Mouse (Mus musculus) megakaryocyte progenitor cell, adult 5-6 weeks (primary cell): Measurements from ENCODE around the gene Tesc. TPM values are rescaled to one million over a fixed set of nuclear protein-coding genes. Genes with fewer than 3 reads are reported as not detected.

Source experiments
- ATAC-seq: replicated peaks from 2 replicates; pipeline ENCODE4 v1.8.0; 2016; ENCODE audit warnings: mild to moderate bottlenecking, moderate TSS enrichment, inconsistent platforms; ENCODE audit not compliant: poor library complexity
- total RNA-seq, 2 experiments: library from RNA; stranded (forward) in 1 of 2; stranded (reverse) in 1 of 2; fragments of 157-497, 149-512 nt in 1 of 2; fragments of 200-1000 nt in 1 of 2; gene quantifications; 2 replicates each; pipeline versions ENCODE4 v1.2.3 to v1.2.4; 2015 to 2017

Tesc gene
- total RNA-seq, 2 experiments from 2014 or later, result 0.25 TPM; not detected in 1

- ATAC-seq, result no peak
These were observed 72.4 kb downstream of the Tesc start for GRCm38 (mm10) chr5:118099870-118100478.

DNA sequence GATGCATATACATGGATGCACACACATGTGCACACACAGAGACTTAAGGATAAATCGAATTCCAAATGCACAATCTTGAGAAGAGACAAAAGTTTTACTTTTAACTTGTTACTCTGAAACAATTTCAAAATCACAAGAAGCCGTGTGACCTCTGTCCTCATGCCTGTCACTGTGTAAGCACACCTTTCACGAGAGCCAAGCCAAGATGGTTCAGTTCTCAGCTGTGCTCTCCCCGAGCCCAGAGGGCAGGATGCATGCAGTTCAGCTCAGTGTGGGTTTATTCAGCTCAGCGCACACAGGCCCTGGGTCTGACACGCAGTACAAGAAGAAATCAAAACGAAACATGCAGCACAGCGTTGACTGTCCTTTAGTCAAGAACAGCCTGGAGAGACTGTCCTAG, 78.0 kb downstream of the Tesc start:
- ATAC-seq, result no peak

DNA sequence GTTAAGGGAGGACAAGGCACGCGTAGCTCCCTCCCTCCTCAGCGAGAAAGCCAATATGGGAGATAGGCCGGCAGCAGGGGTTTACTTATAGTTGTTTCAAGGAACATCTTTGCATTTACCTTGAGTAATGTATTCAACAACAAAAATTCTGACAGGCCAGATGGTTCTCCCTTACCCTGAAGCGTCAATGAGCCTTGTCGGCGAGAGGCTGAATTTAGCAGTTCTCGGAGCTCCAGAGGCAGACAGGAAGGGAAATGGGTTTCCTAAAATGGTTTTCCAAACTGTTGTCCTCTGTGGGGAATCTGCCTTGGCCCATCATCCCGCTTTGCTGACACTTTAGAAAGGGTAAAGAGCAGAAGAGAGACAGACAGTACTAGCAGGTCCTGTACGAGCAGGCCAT, 79.1 kb downstream of the Tesc start:
- ATAC-seq, result no peak

GRCm38 (mm10) chr5:118108124-118108793, 80.7 kb downstream of the Tesc start:
- ATAC-seq, result no peak

DNA sequence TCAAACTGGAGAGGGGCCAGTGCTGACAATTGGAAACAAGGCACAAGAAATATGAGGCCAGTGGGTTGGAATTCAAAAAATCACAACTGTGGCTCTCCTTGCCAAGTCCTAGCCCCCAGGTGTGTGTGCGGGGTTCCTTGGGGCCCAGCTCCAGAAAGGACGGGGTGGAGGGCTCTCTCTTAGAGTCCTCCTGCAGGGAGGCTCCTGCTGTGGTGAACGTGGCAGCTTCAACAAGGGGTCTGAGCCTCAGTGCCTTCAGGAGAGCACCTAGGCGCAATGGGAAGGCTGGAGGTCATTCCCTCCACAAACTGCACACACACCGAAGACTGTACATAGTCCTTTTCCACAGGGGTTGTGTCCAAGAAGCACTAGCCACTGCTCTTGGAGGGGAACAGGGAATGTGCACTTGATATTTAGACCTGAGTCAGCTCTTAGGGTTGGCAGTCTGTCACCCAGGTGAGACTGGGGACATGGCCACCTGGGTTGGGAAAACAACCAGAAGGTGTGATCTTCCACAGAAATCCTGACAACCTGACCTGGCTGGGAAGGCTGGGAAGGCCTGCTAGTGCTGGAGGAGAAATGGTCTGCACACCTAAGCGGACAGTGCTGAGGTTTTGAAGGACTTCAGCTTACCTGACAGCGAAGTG, 81.4 kb downstream of the Tesc start:
- no peak for ATAC-seq

Other genes with a start within 250 kb of the Tesc start
- gene Nos1, start 246.7 kb upstream of the Tesc start, total RNA-seq (2015), result not detected in 2 replicates
- gene Nos1, start 246.7 kb upstream of the Tesc start, total RNA-seq (2017), result 0.04 TPM in 1 of 2 replicates, not detected in the other
- gene Fbxo21, start 51.0 kb upstream of the Tesc start, total RNA-seq (2015), result 7.8 and 10.9 TPM in 2 replicates
- gene Fbxo21, start 51.0 kb upstream of the Tesc start, total RNA-seq (2017), result 13.1 and 13.8 TPM in 2 replicates
- gene Fbxw8, start 127.7 kb downstream of the Tesc start, total RNA-seq (2015), result 12.4 and 13.6 TPM in 2 replicates
- gene Fbxw8, start 127.7 kb downstream of the Tesc start, total RNA-seq (2017), result 20.1 and 24.5 TPM in 2 replicates
- not detected in 2 replicates for gene Hrk, start 136.9 kb downstream of the Tesc start, total RNA-seq (2015)
- not detected in 2 replicates for gene Hrk, start 136.9 kb downstream of the Tesc start, total RNA-seq (2017)
- 1.2 TPM in 1 of 2 replicates, not detected in the other for gene Rnft2, start 217.4 kb downstream of the Tesc start, total RNA-seq (2015)
- gene Rnft2, start 217.4 kb downstream of the Tesc start, total RNA-seq (2017), result 0.84 TPM in 1 of 2 replicates, not detected in the other
- 1.4 and 1.6 TPM in 2 replicates for gene 2410131K14Rik, start 217.5 kb downstream of the Tesc start, total RNA-seq (2015)
- 1.6 and 2.6 TPM in 2 replicates for gene 2410131K14Rik, start 217.5 kb downstream of the Tesc start, total RNA-seq (2017)